Mouse (Mus musculus) left cerebral cortex, postnatal 36 days (tissue): ENCODE measurements at regions not wholly inside any gene's neighbourhood (a gene's known extent, or its start where the extent isn't known, plus 50 kb on each side); places are given as distances from the start of the nearest gene placed in this dataset.

Experiments
- DNase-seq, 2 experiments: peaks; one replicate each; pipeline ENCODE4 v3.0.0; 2021 to 2022; ENCODE audit warnings: low spot score in 2 of 2, mixed read lengths in 1 of 2
- intact Hi-C: fragments of 180-260 bp; cut with DNase I; formaldehyde crosslinking; loops from one replicate; pipeline ENCODE4 v1.15.1; 2025

DNA sequence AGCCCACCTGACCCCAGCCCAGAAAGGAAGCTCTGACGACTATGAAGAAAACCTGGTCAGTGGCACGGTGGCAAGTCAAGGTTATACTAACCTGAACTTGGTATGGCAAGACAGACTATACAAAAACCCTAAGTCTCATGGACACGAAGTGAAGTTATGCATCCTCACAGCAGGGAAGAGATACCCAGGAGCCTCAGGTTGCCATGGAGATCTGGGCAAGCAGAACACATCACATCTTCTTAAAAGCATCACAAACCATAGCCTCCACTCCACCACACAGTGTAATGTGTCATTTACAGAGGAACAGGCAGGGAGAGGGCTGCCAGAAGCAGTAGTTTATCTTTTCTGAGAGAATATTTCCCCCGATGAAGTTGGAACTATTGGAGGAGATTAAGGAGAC, 146.5 kb downstream of the Slc39a8 start:
- peak; percentile 42 to 43 for DNase-seq
- intact Hi-C loops: loop anchor here (5.0 kb wide), 2 partner anchors 36 to 84 kb away; no protein-coding TSS in a partner anchor

GRCm38 (mm10) chr3:135972413-135972812, 147.3 kb downstream of the Slc39a8 start:
- DNase-seq: peak; percentile 43 to 55
- intact Hi-C loops: loop anchor here (5.0 kb wide), 2 partner anchors 35 to 85 kb away; no protein-coding TSS in a partner anchor

- no peak for DNase-seq
- intact Hi-C loops: loop anchor here (5.0 kb wide), 2 partner anchors 34 to 86 kb away; no protein-coding TSS in a partner anchor
Measured at GRCm38 (mm10) chr3:135973243-135973642, 148.2 kb downstream of the Slc39a8 start.

GRCm38 (mm10) chr3:135973842-135974241, 148.8 kb downstream of the Slc39a8 start:
- DNase-seq: no peak
- intact Hi-C loops: loop anchor here (5.0 kb wide), 2 partner anchors 33 to 87 kb away; no protein-coding TSS in a partner anchor

- intact Hi-C loops: loop anchor here (5.0 kb wide), 2 partner anchors 33 to 87 kb away; no protein-coding TSS in a partner anchor
- DNase-seq: no peak
Measured at GRCm38 (mm10) chr3:135974769-135975168, 149.7 kb downstream of the Slc39a8 start.

- intact Hi-C loops: no loop called here
- no peak for DNase-seq
Measured at GRCm38 (mm10) chr3:135987171-135987570, 162.1 kb downstream of the Slc39a8 start.

- DNase-seq: no peak
- intact Hi-C loops: no loop called here
Measured at GRCm38 (mm10) chr3:135989281-135989680, 164.2 kb downstream of the Slc39a8 start.

- no peak for DNase-seq
- intact Hi-C loops: no loop called here
Measured at GRCm38 (mm10) chr3:135990338-135990737, 165.3 kb downstream of the Slc39a8 start.

- no peak for DNase-seq
- intact Hi-C loops: no loop called here
Measured at GRCm38 (mm10) chr3:135990814-135991454, 165.9 kb downstream of the Slc39a8 start.

GRCm38 (mm10) chr3:136000592-136001160, 175.6 kb downstream of the Slc39a8 start:
- intact Hi-C loops: no loop called here
- DNase-seq: no peak
